Mouse (Mus musculus) monocyte, adult 2 months (primary cell): ENCODE results near the gene Npb.

Experiments used
- DNase-seq, 2 experiments: peaks; one replicate each; pipeline ENCODE4 v3.0.0; 2022; ENCODE audit warnings: low spot score in 2 of 2, low read depth in 1 of 2

Gene Npb

GRCm38 (mm10) chr11:120613976-120614375 lies 5.7 kb downstream of the Npb start:
- DNase-seq, result no peak

- DNase-seq, result no peak
Observed at GRCm38 (mm10) chr11:120615167-120615566, 6.9 kb downstream of the Npb start.

GRCm38 (mm10) chr11:120615606-120616203 lies 7.4 kb downstream of the Npb start:
- DNase-seq, result no peak

- DNase-seq, result no peak
Observed at GRCm38 (mm10) chr11:120616617-120617294, 8.5 kb downstream of the Npb start.

GRCm38 (mm10) chr11:120617519-120618112 lies 9.3 kb downstream of the Npb start, which contains the start of gene Pcyt2:
Gene Pcyt2 (minus strand): TSS chr11:120617936.
- peak; percentile 60 to 84 for DNase-seq

- no peak for DNase-seq
Observed at GRCm38 (mm10) chr11:120618619-120619535, 10.6 kb downstream of the Npb start.

- DNase-seq, result no peak
Observed at GRCm38 (mm10) chr11:120620195-120620594, 11.9 kb downstream of the Npb start.

GRCm38 (mm10) chr11:120622805-120623204 lies 14.5 kb downstream of the Npb start:
- no peak for DNase-seq

GRCm38 (mm10) chr11:120623961-120624679 lies 15.8 kb downstream of the Npb start:
- peak in 1 of 2 experiments; percentile 54 for DNase-seq

GRCm38 (mm10) chr11:120624680-120625111 lies 16.4 kb downstream of the Npb start:
- DNase-seq, result peak; percentile 58 to 60

GRCm38 (mm10) chr11:120625152-120625775 lies 17.0 kb downstream of the Npb start, which contains the start of gene Sirt7:
Gene Sirt7 (minus strand): TSS chr11:120625240.
- DNase-seq, result no peak

GRCm38 (mm10) chr11:120626785-120627467 lies 18.6 kb downstream of the Npb start:
- no peak for DNase-seq

GRCm38 (mm10) chr11:120627468-120628300 lies 19.4 kb downstream of the Npb start:
- peak in 1 of 2 experiments; percentile 49 for DNase-seq

- DNase-seq, result no peak
Observed at GRCm38 (mm10) chr11:120628601-120629340, 20.5 kb downstream of the Npb start.

GRCm38 (mm10) chr11:120629341-120629730 lies 21.1 kb downstream of the Npb start:
- peak in 1 of 2 experiments; percentile 56 for DNase-seq

GRCm38 (mm10) chr11:120629911-120630310 lies 21.6 kb downstream of the Npb start:
- peak in 1 of 2 experiments; percentile 48 for DNase-seq

GRCm38 (mm10) chr11:120630401-120630871 lies 22.2 kb downstream of the Npb start:
- DNase-seq, result peak; percentile 78 to 82
